Comparison of ENCODE assay signal across 12 mouse cellular contexts in the genomic region with DNA sequence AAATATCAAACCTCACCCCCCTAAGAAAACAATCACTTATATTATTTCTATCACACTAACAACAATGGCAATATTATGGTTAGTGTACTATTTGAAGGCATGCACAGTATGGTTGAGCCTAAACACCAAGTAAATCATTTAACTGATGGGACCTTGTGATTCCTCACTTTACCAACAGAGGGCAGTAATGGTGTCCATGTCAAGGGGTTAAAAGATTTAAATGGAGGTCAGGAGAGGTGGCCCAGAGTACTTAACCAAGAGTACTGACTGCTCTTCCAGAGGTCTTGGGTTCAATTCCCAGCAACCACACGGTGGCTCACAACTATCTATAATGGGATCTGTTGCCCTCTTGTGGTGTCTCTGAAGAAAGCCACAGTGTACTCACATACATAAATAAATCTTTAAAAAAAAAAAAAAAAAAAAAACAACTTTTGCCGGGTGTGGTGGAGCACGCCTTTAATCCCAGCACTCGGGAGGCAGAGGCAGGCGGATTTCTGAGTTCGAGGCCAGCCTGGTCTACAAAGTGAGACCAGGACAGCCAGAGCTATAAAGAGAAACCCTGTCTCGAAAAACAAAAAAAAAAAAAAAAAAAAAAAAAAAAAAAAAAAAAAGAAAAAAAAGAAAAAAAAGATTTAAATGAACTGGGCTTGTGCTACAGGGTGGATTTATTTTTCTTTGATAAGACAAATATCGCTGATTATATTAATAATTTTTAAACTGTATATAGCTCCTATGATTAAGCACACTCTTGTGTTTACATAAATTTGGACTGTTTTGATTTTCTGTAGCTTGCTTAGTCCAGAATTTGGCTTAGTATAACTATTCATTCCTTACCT. TPM values are rescaled to one million over a fixed set of nuclear protein-coding genes. Genes with fewer than 3 reads are reported as not detected.
A peak's percentile ranks its signal among the peaks of the same experiment; 100 is the strongest.
DNase-seq lines count a peak whose midpoint lies in the region; ATAC-seq and TF ChIP-seq lines count a peak whose summit lies in the region.
"Had no signal": no experiment of that assay in that cellular context is flagged by ENCODE, and none has a peak within 500 bp of the region (broad histone marks: within the 10 kb centered on the region; RNA-seq: fewer than 3 reads in every experiment).

No protein-coding gene starts in this region.

- 84% methylated on average over 8 of the region's 8 CpGs for WGBS in heart, embryonic 14.5 days
- WGBS in midbrain, embryonic 10.5 days: 91% methylated on average over 8 of the region's 8 CpGs
- WGBS in midbrain, embryonic 13.5 days: 84% methylated on average over 8 of the region's 8 CpGs
- 75% methylated on average over 8 of the region's 8 CpGs for WGBS in stomach, embryonic 16.5 days

- peak; percentile 15; the same call in 1 of the 2 replicates for TF ChIP-seq CTCF in brain, embryonic 14.5 days (IDR thresholded peaks at IDR 0.05; ENCODE audit: borderline replicate concordance, extremely low read depth, insufficient read depth, insufficient read length)

- no peak for ATAC-seq in heart, embryonic 14.5 days (ENCODE audit: insufficient number of reproducible peaks, insufficient read depth, low FRiP score, low read depth)
- no peak for ATAC-seq in midbrain, embryonic 13.5 days
- ATAC-seq in stomach, embryonic 16.5 days (ENCODE audit: insufficient read depth, low FRiP score): peak; percentile 47; the same call in 1 of the 2 replicates
- no peak for ATAC-seq in megakaryocyte-erythroid progenitor cell, adult 5-6 weeks (replicated peaks; ENCODE audit: low FRiP score, low TSS enrichment, poor library complexity, severe bottlenecking)

- no peaks in the 10 kb centered on the region for H3K9me3 ChIP-seq in heart, embryonic 14.5 days (ENCODE audit: control insufficient read depth, low read length)
- H3K9me3 ChIP-seq in midbrain, embryonic 10.5 days (replicated peaks): no peaks in the 10 kb centered on the region
- H3K9me3 ChIP-seq in midbrain, embryonic 13.5 days: no peaks in the 10 kb centered on the region
- H3K9me3 ChIP-seq in stomach, embryonic 16.5 days (replicated peaks; ENCODE audit: control insufficient read depth, low read length): no peaks in the 10 kb centered on the region
- H3K9me3 ChIP-seq: hindbrain, embryonic 15.5 days; liver, embryonic 15.5 days had no signal

- H3K4me1 ChIP-seq in heart, embryonic 14.5 days (ENCODE audit: control insufficient read depth in 2 of 2, insufficient read depth in 2 of 2, low read length in 2 of 2): peaks cover 4 to 5% of the 10 kb centered on the region in 2 experiments; a peak in 3 of 4 replicates
- peaks cover 5% of the 10 kb centered on the region; the same call in 1 of the 2 replicates for H3K4me1 ChIP-seq in midbrain, embryonic 10.5 days
- H3K4me1 ChIP-seq in midbrain, embryonic 13.5 days (replicated peaks): 0 out of 2 replicates have a peak, but pooled peaks cover 4% of the 10 kb centered on the region
- H3K4me1 ChIP-seq in stomach, embryonic 16.5 days (ENCODE audit: control insufficient read depth, insufficient read depth, low read length): peaks cover 4% of the 10 kb centered on the region; the same call in 1 of the 2 replicates
- H3K4me1 ChIP-seq: liver, embryonic 15.5 days had no signal

- intact Hi-C loops in heart, postnatal 14 days (cut with DNase I): no loop called here

- no peaks in the 10 kb centered on the region for H3K27me3 ChIP-seq in heart, embryonic 14.5 days (ENCODE audit: control insufficient read depth, insufficient read depth, low read length)
- H3K27me3 ChIP-seq in midbrain, embryonic 10.5 days (ENCODE audit: low read depth, poor library complexity, severe bottlenecking): no peaks in the 10 kb centered on the region
- no peaks in the 10 kb centered on the region for H3K27me3 ChIP-seq in midbrain, embryonic 13.5 days
- H3K27me3 ChIP-seq in stomach, embryonic 16.5 days (ENCODE audit: control insufficient read depth, insufficient read depth, low read length): no peaks in the 10 kb centered on the region
- H3K27me3 ChIP-seq: hindbrain, embryonic 15.5 days; liver, embryonic 15.5 days had no signal

- DNase-seq in heart, postnatal 14 days: no peak
- no peak for DNase-seq in midbrain, embryonic 10.5 days (ENCODE audit: low spot score)
- DNase-seq in brain, embryonic 14.5 days (ENCODE audit: low read depth): no peak
- no peak for DNase-seq in frontal cortex, postnatal 25 days (ENCODE audit: low spot score in 2 of 2)
- DNase-seq: thymus, postnatal 4 days had no signal

- H3K9ac ChIP-seq in heart, embryonic 14.5 days (ENCODE audit: low read length): no peak overlapping the region
- H3K9ac ChIP-seq in midbrain, embryonic 13.5 days (replicated peaks): no peak overlapping the region
- H3K9ac ChIP-seq in stomach, embryonic 16.5 days (ENCODE audit: low read length): no peak overlapping the region
- H3K9ac ChIP-seq: hindbrain, embryonic 15.5 days; liver, embryonic 15.5 days had no signal

- H3K27ac ChIP-seq in heart, embryonic 14.5 days (replicated peaks in 1 of 2; ENCODE audit: control insufficient read depth in 1 of 2, insufficient read depth in 1 of 2, low read depth in 2 of 2, low read length in 2 of 2): peak overlapping the region; percentile 62 to 75; a peak in 3 of 4 replicates
- H3K27ac ChIP-seq in midbrain, embryonic 10.5 days (replicated peaks): 0 out of 2 replicates have a peak overlapping the region, but pooled peaks have one; percentile 49
- H3K27ac ChIP-seq in midbrain, embryonic 13.5 days: no peak overlapping the region
- peak overlapping the region; percentile 73; the same call in 1 of the 2 replicates for H3K27ac ChIP-seq in stomach, embryonic 16.5 days (ENCODE audit: low read length)
- H3K27ac ChIP-seq: liver, embryonic 15.5 days had no signal

- TF ChIP-seq POLR2A in brain, embryonic 14.5 days (IDR thresholded peaks at IDR 0.05; ENCODE audit: borderline replicate concordance, extremely low read depth, insufficient read depth, insufficient read length, poor library complexity, severe bottlenecking): no peak

- no peak overlapping the region for H3K4me2 ChIP-seq in heart, embryonic 14.5 days (ENCODE audit: low read length)
- H3K4me2 ChIP-seq in midbrain, embryonic 13.5 days (replicated peaks): no peak overlapping the region
- no peak overlapping the region for H3K4me2 ChIP-seq in stomach, embryonic 16.5 days (ENCODE audit: low read depth, low read length)
- H3K4me2 ChIP-seq: hindbrain, embryonic 15.5 days; liver, embryonic 15.5 days had no signal

- no peaks in the 10 kb centered on the region for H3K36me3 ChIP-seq in heart, embryonic 14.5 days (ENCODE audit: control insufficient read depth, insufficient read depth, low read length)
- no peaks in the 10 kb centered on the region for H3K36me3 ChIP-seq in midbrain, embryonic 10.5 days
- H3K36me3 ChIP-seq in midbrain, embryonic 13.5 days: no peaks in the 10 kb centered on the region
- no peaks in the 10 kb centered on the region for H3K36me3 ChIP-seq in stomach, embryonic 16.5 days (ENCODE audit: control insufficient read depth, insufficient read depth, low read length)
- H3K36me3 ChIP-seq: hindbrain, embryonic 15.5 days; liver, embryonic 15.5 days had no signal

- H3K4me3 ChIP-seq in heart, embryonic 14.5 days (ENCODE audit: control insufficient read depth in 1 of 2, insufficient read depth in 1 of 2, low read depth in 1 of 2, low read length in 2 of 2): no peak overlapping the region
- no peak overlapping the region for H3K4me3 ChIP-seq in midbrain, embryonic 10.5 days
- no peak overlapping the region for H3K4me3 ChIP-seq in midbrain, embryonic 13.5 days (replicated peaks)
- H3K4me3 ChIP-seq in stomach, embryonic 16.5 days (replicated peaks; ENCODE audit: low read length): no peak overlapping the region
- H3K4me3 ChIP-seq: hindbrain, embryonic 15.5 days; liver, embryonic 15.5 days had no signal

RNA-seq across cellular contexts. Expression of a gene that starts 55.3 kb away (rescaled TPM):
- not detected in 2 replicates for polyA plus RNA-seq in heart, embryonic 14.5 days (2014; fragmentation: Nextera tagmentation; extraction: Ambion mirVana)
- not detected for total RNA-seq in heart, postnatal 14 days (2021)
- not detected in 2 replicates for polyA plus RNA-seq in midbrain, embryonic 10.5 days (2016; fragmentation: Nextera tagmentation; extraction: Ambion mirVana)
- polyA plus RNA-seq in midbrain, embryonic 13.5 days (2015; fragmentation: Nextera tagmentation; extraction: Ambion mirVana): not detected in 2 replicates
- not detected in 2 replicates for polyA plus RNA-seq in brain, embryonic 14.5 days (2012; rRNA removed)
- polyA plus RNA-seq in stomach, embryonic 16.5 days (2015; fragmentation: Nextera tagmentation; extraction: Ambion mirVana): not detected in 2 replicates
- total RNA-seq in megakaryocyte-erythroid progenitor cell, adult 5-6 weeks (2014; fragmentation: Nextera tagmentation): not detected in 2 replicates
- not detected in 2 replicates for total RNA-seq in megakaryocyte-erythroid progenitor cell, adult 5-6 weeks (2017)
- total RNA-seq: layer of hippocampus, postnatal 14 days had no signal
- polyA plus RNA-seq: hindbrain, embryonic 15.5 days; liver, embryonic 15.5 days had no signal
